Mouse (Mus musculus) heart, postnatal 0 days (tissue): Measurements from ENCODE around the gene Alk. TPM values are rescaled to one million over a fixed set of nuclear protein-coding genes. Genes with fewer than 3 reads are reported as not detected.

Experiments used
- ATAC-seq: fragments of 200-750 bp; cut with Nextera tagmentation; 2 replicates; pipeline ENCODE4 v1.8.0; 2017; ENCODE audit warnings: low read depth, moderate number of reproducible peaks, moderate library complexity; ENCODE audit not compliant: insufficient read depth
- DNase-seq: peaks from one replicate; pipeline ENCODE4 v3.0.0-alpha.2; 2016; ENCODE audit warnings: low spot score
- H3K27ac ChIP-seq: fragments of 300-500 bp; sonication (generic); 2 replicates; pipeline ENCODE4 v1.5.1; 2014; ENCODE audit warnings: low read depth, mild to moderate bottlenecking
- H3K27me3 ChIP-seq: fragments of 300-500 bp; sonication (generic); 2 replicates; pipeline ENCODE4 v1.6.1; 2014; ENCODE audit warnings: low read length, mixed read lengths; ENCODE audit not compliant: control insufficient read depth, insufficient read depth
- H3K36me3 ChIP-seq: fragments of 300-500 bp; sonication (generic); replicated peaks from 2 replicates; pipeline ENCODE4 v1.6.1; 2014; ENCODE audit warnings: low read length, mixed read lengths; ENCODE audit not compliant: control insufficient read depth, insufficient read depth
- H3K4me1 ChIP-seq: fragments of 300-500 bp; sonication (generic); 2 replicates; pipeline ENCODE4 v1.6.1; 2014; ENCODE audit warnings: antibody characterized with exemption; ENCODE audit not compliant: control insufficient read depth, insufficient read depth
- H3K4me2 ChIP-seq: fragments of 300-500 bp; sonication (generic); 2 replicates; pipeline ENCODE4 v1.6.1; 2014; ENCODE audit warnings: low read depth, mild to moderate bottlenecking, low read length, moderate library complexity
- H3K4me3 ChIP-seq: fragments of 300-500 bp; sonication (generic); 2 replicates; pipeline ENCODE4 v1.5.1; 2014; ENCODE audit warnings: low read depth, low read length
- H3K9ac ChIP-seq: fragments of 300-500 bp; sonication (generic); replicated peaks from 2 replicates; pipeline ENCODE4 v1.6.1; 2014; ENCODE audit warnings: low read depth, low read length, mixed read lengths
- H3K9me3 ChIP-seq: fragments of 300-500 bp; sonication (generic); replicated peaks from 2 replicates; pipeline ENCODE4 v1.6.1; 2016; ENCODE audit warnings: low read length; ENCODE audit not compliant: control insufficient read depth
- CTCF ChIP-seq: IDR thresholded peaks from 2 replicates; pipeline ENCODE4 v1.5.1; 2016; ENCODE audit warnings: antibody characterized with exemption, control low read depth, low read depth
- EP300 ChIP-seq: IDR thresholded peaks from 2 replicates; pipeline ENCODE4 v1.6.1; 2016; ENCODE audit warnings: antibody characterized with exemption, low read depth
- whole genome bisulfite sequencing: fragments of 180-500 bp; shearing (Covaris S2); extraction: QIAGEN DNeasy Blood & Tissue Kit; methylation state at CpG from one replicate; pipeline ENCODE4 v1.1.7; 2014; 5-methylcytosine and 5-hydroxymethylcytosine counted together
- polyA plus RNA-seq: library from polyadenylated mRNA; unstranded; fragments of >200 nt; fragmentation: Nextera tagmentation; extraction: Ambion mirVana; gene quantifications from 2 replicates; pipeline ENCODE4 v1.2.1, GENCODE M21; 2015
- total RNA-seq: library from RNA; depleted of rRNA; stranded (reverse); fragments of >200 nt; gene quantifications from 2 replicates; pipeline ENCODE4 v1.2.3, GENCODE M21; 2014; ENCODE audit warnings: low replicate concordance

Alk gene
- total and polyA plus RNA-seq, 2 experiments from 2014 or later, result 0.04 TPM; not detected in 1

DNA sequence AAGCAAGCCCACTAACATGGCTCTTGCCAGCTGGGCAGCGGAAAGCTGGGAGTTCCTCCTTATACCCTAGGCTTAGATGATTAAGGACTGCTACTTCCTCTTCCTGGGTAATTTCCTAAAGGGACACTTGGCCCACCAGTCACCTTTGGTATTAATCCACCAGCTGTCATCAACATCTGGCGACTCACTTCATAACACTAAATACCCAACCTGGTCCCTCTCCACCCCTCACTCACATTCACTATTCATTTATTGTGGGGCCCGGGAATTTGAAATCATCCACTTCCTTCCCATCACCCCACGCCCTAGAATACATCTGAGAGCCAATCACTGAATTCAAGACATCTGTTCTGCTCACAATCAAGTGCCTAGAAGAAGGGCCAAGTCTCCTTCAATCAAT lies 235.4 kb downstream of the Alk start:
- no peak for DNase-seq
- Histone ChIP-seq H3K4me3 (no peak overlapping the region), H3K4me1 (no peaks in the 10 kb centered on the region), H3K9ac (no peak overlapping the region), H3K27me3 (no peaks in the 10 kb centered on the region), H3K4me2 (no peak overlapping the region), H3K36me3 (no peaks in the 10 kb centered on the region), H3K27ac (no peak overlapping the region), H3K9me3 (no peaks in the 10 kb centered on the region)
- 75% methylated on average over 4 of the region's 4 CpGs for WGBS
- TF ChIP-seq CTCF (no peak), EP300 (no peak)
- no peak for ATAC-seq

DNA sequence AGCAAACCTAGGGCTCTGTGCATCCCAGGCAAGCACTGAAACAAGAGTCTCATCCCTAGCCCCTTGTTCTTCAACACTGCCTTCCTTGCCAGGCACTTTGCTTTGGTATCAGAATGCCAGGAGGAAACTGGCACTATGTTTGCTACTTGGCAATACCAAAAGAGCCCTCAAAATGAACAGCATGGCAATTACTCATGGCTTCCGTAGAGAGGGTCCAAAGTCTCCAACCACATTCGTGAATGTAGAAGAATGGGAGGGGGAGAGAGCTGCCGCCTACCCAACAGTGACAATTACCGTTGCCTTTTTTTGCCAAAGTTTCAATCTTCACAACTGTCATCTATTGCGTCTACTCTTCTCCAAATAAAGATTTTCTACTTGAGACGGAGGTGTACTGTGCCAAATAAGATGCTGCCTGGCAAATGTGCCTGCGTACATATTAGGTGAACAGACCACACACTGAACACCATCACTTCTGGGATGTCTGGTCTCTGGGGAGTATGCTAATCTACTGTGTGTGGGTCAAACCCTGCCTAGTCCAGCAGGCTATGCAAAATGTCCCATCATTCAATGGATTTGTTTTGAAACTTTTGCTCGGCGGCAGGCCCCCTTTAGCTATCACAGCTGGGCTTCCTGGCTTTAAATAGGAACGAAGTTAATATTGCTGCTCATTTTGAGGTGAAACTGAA lies 241.5 kb downstream of the Alk start:
- Histone ChIP-seq H3K4me3 (no peak overlapping the region), H3K27me3 (no peaks in the 10 kb centered on the region), H3K4me1 (no peaks in the 10 kb centered on the region), H3K36me3 (no peaks in the 10 kb centered on the region), H3K4me2 (no peak overlapping the region), H3K27ac (no peak overlapping the region), H3K9me3 (no peaks in the 10 kb centered on the region), H3K9ac (no peak overlapping the region)
- no peak for TF ChIP-seq CTCF
- no peak for TF ChIP-seq EP300
- WGBS, result 84% methylated on average over 10 of the region's 10 CpGs
- no peak for ATAC-seq
- no peak for DNase-seq

DNA sequence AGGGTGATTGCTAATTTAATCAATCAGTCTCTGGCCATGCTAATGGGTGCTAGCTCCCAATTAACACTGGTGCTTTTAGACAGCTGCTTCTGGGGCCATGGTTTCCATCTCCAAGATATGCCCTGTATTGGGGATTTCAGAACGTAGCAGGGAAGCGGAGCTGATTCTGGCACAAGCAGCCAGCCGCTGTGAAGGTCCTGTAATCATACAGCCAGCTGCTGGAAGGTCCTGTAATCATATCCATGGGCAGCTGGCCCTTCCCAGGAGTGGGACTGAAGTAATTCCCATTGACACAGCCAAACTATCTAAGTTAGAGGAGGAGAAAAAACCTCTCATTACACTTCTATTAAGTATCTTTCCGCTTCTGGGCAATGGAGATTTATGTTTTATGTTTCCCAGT lies 242.5 kb downstream of the Alk start:
- H3K9ac ChIP-seq, result no peak overlapping the region
- 77% methylated on average over 4 of the region's 4 CpGs for WGBS
- no peak overlapping the region for H3K4me3 ChIP-seq
- H3K27ac ChIP-seq, result no peak overlapping the region
- H3K4me1 ChIP-seq, result no peaks in the 10 kb centered on the region
- H3K4me2 ChIP-seq, result no peak overlapping the region
- ATAC-seq (no peak), DNase-seq (no peak)
- no peaks in the 10 kb centered on the region for H3K36me3 ChIP-seq
- no peaks in the 10 kb centered on the region for H3K9me3 ChIP-seq
- H3K27me3 ChIP-seq, result no peaks in the 10 kb centered on the region
- TF ChIP-seq EP300 (no peak), CTCF (no peak)

DNA sequence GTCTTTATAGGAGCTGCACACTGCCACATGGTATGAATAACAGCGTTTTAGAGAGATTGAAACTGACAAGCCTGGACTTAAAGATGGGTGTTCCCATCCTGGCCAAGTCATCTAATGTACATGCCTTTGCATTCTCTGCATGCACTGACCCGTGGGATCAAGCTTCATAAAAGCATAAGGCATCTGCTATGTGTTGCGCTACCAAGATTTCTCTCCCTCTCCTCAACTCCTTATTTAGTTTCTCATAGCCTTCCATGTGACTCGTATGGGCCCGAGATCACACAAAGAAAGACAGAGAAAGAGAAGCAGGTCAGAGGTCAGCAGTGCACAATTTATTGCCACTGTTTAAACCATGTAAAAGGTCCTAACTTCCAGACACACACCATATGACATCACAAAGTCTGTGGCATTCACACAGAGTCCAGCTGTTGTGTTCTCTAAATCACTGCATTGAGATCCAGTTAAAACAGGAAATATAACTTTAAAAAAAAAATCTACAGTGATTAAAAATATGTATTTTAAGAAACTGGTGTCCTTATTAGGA lies 247.6 kb downstream of the Alk start:
- 68% methylated on average over 5 of the region's 5 CpGs for WGBS
- no peak for ATAC-seq

DNA sequence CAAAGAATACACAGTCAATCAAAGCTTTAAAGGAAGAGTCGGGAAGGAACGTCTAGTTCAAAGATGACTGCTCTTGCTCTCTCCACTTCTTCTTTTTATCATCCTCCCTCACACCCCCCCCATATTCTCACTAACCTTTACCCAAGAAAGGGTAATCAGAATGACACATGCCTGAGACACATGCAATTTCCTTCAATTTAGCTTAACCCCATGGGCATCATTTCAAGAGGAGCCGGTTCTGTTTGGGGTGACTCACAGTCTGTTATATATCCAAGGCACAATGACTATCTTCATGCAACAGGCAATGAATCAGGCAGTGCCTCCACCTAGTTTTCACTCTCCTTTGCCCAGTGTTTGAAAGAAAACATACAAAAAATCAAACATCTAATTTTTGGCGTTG lies 265.0 kb downstream of the Alk start:
- Histone ChIP-seq H3K36me3 (no peaks in the 10 kb centered on the region), H3K9ac (no peak overlapping the region), H3K9me3 (no peaks in the 10 kb centered on the region), H3K27me3 (no peaks in the 10 kb centered on the region), H3K4me1 (no peaks in the 10 kb centered on the region), H3K4me2 (no peak overlapping the region), H3K4me3 (no peak overlapping the region), H3K27ac (no peak overlapping the region)
- no peak for TF ChIP-seq CTCF
- TF ChIP-seq EP300, result no peak
- 83% methylated on average over 4 of the region's 4 CpGs for whole genome bisulfite sequencing
- no peak for DNase-seq
- ATAC-seq, result no peak

More for the DNA sequence above, 247.6 kb downstream of the Alk start:
- Histone ChIP-seq H3K4me3 (no peak overlapping the region), H3K27me3 (no peaks in the 10 kb centered on the region), H3K4me2 (no peak overlapping the region), H3K27ac (no peak overlapping the region), H3K9ac (no peak overlapping the region), H3K4me1 (no peaks in the 10 kb centered on the region), H3K36me3 (no peaks in the 10 kb centered on the region), H3K9me3 (no peaks in the 10 kb centered on the region)
- TF ChIP-seq CTCF (no peak), EP300 (no peak)
- no peak for DNase-seq

DNA sequence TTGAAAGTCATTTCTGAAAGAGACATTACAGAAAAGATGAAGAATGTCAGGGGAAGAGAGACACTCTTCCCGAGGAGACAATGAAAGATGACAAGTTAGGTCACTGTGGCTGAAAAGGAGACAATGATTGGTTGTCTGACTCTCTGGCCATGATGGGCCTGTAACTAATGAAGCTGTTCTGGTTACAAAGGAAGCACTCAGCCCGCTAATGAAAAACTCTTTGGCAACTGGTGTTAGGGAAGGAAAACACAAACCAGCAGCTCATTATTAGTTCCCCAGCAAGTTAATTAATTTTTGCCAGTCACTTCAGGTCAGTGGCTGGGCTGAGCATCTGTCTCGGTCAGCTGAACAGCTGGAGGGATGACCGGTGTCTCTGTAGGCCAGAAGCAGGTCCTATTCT lies 271.5 kb downstream of the Alk start:
- H3K27ac ChIP-seq, result no peak overlapping the region
- H3K4me1 ChIP-seq, result no peaks in the 10 kb centered on the region
- no peak for ATAC-seq
- H3K4me3 ChIP-seq, result no peak overlapping the region
- TF ChIP-seq CTCF (no peak), EP300 (no peak)
- no peaks in the 10 kb centered on the region for H3K36me3 ChIP-seq
- 76% methylated on average over 4 of the region's 4 CpGs for whole genome bisulfite sequencing
- no peak for DNase-seq
- H3K9ac ChIP-seq, result no peak overlapping the region
- no peaks in the 10 kb centered on the region for H3K27me3 ChIP-seq
- no peak overlapping the region for H3K4me2 ChIP-seq
- H3K9me3 ChIP-seq, result no peaks in the 10 kb centered on the region
